Mouse (Mus musculus) ES-E14 (cell line): ENCODE measurements at regions not wholly inside any gene's neighbourhood (a gene's known extent, or its start where the extent isn't known, plus 50 kb on each side); places are given as distances from the start of the nearest gene placed in this dataset.

ENCODE experiments used
- DNase-seq: peaks from one replicate; pipeline ENCODE4 v3.0.0-alpha.2; 2013; ENCODE audit warnings: low read depth, low spot score
- H3K27ac ChIP-seq: 2 replicates; pipeline ENCODE4 v1.5.1; 2012; ENCODE audit warnings: low read depth, mild to moderate bottlenecking, low read length, moderate library complexity, mixed read lengths; ENCODE audit not compliant: poor library complexity, insufficient read depth, severe bottlenecking
- H3K36me3 ChIP-seq: 2 replicates; pipeline ENCODE4 v1.6.1; 2012; ENCODE audit warnings: mild to moderate bottlenecking, low read length, moderate library complexity, mixed read lengths; ENCODE audit not compliant: control insufficient read depth, poor library complexity, insufficient read depth, severe bottlenecking
- H3K4me1 ChIP-seq, 2 experiments: fragments of 150-350 bp in 1 of 2; sonication (generic) in 1 of 2; 2 replicates each; pipeline ENCODE4 v1.6.1; 2012; ENCODE audit warnings: low read length in 2 of 2, mild to moderate bottlenecking in 1 of 2, mixed read lengths in 1 of 2; ENCODE audit not compliant: control insufficient read depth in 2 of 2, insufficient read depth in 2 of 2, poor library complexity in 1 of 2
- H3K4me3 ChIP-seq, 2 experiments: fragments of 150-350 bp in 1 of 2; sonication (generic) in 1 of 2; 2 replicates each; pipeline ENCODE4 v1.5.1; 2012; ENCODE audit warnings: low read length in 2 of 2, low read depth in 1 of 2, mild to moderate bottlenecking in 1 of 2, mixed read lengths in 1 of 2; ENCODE audit not compliant: insufficient read depth in 1 of 2, poor library complexity in 1 of 2, severe bottlenecking in 1 of 2
- H3K9ac ChIP-seq: 2 replicates; pipeline ENCODE4 v1.6.1; 2012; ENCODE audit warnings: low read depth, mild to moderate bottlenecking, low read length, mixed read lengths; ENCODE audit not compliant: poor library complexity, insufficient read depth, severe bottlenecking
- H3K9me3 ChIP-seq: fragments of 150-350 bp; sonication (generic); 2 replicates; pipeline ENCODE4 v1.6.1; 2012; ENCODE audit warnings: low read depth, mild to moderate bottlenecking, low read length; ENCODE audit not compliant: control insufficient read depth, insufficient read depth
- CHD2 ChIP-seq: IDR thresholded peaks from 2 replicates; pipeline ENCODE4 v1.6.1; 2014; ENCODE audit warnings: mild to moderate bottlenecking, low read depth, low read length, inconsistent platforms
- HCFC1 ChIP-seq: IDR thresholded peaks from 2 replicates; pipeline ENCODE4 v1.6.1; 2012; ENCODE audit warnings: low read length, inconsistent platforms, borderline replicate concordance; ENCODE audit not compliant: insufficient read depth
- MAFK ChIP-seq: IDR thresholded peaks from 2 replicates; pipeline ENCODE4 v1.6.1; 2014; ENCODE audit warnings: mild to moderate bottlenecking, low read depth, low read length, inconsistent platforms; ENCODE audit not compliant: insufficient read depth
- ZC3H11A ChIP-seq: IDR thresholded peaks from 2 replicates; pipeline ENCODE4 v1.6.1; 2012; ENCODE audit warnings: low read depth, mild to moderate bottlenecking, inconsistent platforms, low read length, borderline replicate concordance
- ZNF384 ChIP-seq: IDR thresholded peaks from 2 replicates; pipeline ENCODE4 v1.6.1; 2012; ENCODE audit warnings: low read depth, low read length, inconsistent platforms
- in situ Hi-C, 2 experiments: fragments of 600-800 bp; cut with MboI; formaldehyde crosslinking; loops; one replicate each; pipeline ENCODE4 v1.15.1; 2025; ENCODE audit warnings: low sequenced_read_pairs in 2 of 2, inconsistent platforms in 1 of 2; ENCODE audit not compliant: unreplicated experiment in 2 of 2

DNA sequence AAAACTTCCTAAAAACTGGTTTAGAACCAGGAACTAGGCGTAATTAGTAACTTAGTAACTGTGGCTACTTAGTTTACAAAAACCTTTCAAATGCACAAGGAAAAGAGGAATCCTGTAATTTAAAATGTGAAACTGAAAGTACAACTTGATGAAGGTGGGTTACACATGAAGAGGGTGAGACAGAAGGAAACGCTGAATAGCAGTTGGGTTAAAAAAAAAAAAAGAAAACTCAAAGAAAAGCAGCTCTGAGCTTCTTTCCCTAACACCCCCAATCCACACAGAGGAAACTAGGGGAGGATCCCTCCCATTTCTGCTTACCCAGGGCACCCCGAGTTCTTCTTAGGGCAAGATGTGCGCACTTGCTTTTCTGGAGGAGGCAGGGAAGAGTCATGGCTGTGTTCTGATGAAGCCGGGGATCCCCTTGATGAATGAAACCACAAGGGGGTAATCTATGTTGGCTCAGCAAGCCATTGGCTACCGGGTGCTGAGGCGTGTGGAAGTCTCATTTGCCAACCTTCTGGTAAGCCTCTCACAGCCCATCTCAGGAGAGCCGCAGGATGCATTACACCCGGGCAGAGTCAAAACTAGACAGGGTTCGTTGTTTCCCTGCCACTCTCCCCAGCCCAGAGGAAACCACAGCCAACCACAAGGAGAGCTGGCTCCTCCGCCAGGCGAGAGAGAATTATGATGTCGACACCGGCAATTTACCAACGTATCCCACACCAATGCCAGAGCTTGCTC, 167.4 kb upstream of the Klf14 start:
- H3K9me3 ChIP-seq = no peaks in the 10 kb centered on the region
- in situ Hi-C loops = no loop called here
- H3K9ac ChIP-seq = no peak overlapping the region
- no peak for DNase-seq
- H3K4me1 ChIP-seq = peaks cover 3% of the 10 kb centered on the region in 2 experiments; a peak in 1 of 4 replicates
- H3K27ac ChIP-seq = no peak overlapping the region
- no peaks in the 10 kb centered on the region for H3K36me3 ChIP-seq
- H3K4me3 ChIP-seq = peak overlapping the region in 1 of 2 experiments; percentile 43; a peak in 1 of 4 replicates
- TF ChIP-seq HCFC1 (no peak), ZC3H11A (no peak), MAFK (no peak), CHD2 (no peak)

DNA sequence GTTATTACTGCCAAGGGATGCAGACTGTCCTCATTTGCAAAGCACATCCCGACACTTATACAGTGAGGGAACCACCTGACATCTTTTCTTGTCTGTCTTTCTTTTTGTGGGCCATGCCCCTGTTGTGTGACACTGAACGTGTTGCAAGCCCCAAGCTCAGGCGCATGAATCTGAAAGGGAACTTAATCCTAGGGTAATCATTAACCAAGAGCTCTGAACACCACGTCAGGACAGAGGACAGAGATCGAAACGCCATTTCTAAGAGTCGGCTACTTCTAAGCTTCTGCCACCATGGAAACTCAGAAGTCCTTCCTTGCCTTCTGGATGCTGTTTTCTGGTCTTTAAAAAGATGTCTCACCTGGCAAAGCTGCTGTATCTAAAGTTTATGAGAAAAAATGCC, 170.3 kb upstream of the Klf14 start:
- no peak for DNase-seq
- Histone ChIP-seq H3K36me3 (no peaks in the 10 kb centered on the region), H3K4me1 (peaks cover 0 to 3% of the 10 kb centered on the region in 2 experiments; a peak in 1 of 4 replicates), H3K9ac (no peak overlapping the region), H3K27ac (no peak overlapping the region), H3K9me3 (no peaks in the 10 kb centered on the region), H3K4me3 (no peak overlapping the region)
- no peak for TF ChIP-seq CHD2
- no peak for TF ChIP-seq ZC3H11A
- no peak for TF ChIP-seq ZNF384
- TF ChIP-seq MAFK = no peak
- TF ChIP-seq HCFC1 = no peak
- in situ Hi-C loops = no loop called here

DNA sequence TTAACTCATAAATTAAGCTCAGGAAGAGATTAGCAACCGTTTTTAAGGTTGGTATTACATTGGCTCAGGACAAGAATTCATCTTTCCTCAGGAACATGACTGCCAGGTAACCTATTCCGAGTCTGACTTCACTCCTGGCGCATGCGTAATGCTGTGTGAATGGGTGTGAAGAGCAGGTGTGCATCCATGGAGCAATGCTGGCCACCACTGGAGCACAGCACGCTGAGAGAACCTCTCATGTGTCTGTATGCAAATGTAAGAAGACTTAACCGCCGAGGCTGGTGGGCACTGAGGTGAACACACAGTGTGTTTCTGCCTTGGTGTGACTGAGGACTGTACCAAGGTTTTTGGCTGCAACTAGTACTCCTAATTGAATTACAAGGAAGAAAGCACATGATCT, 171.1 kb upstream of the Klf14 start:
- no peak for DNase-seq
- in situ Hi-C loops = no loop called here
- Histone ChIP-seq H3K9me3 (no peaks in the 10 kb centered on the region), H3K36me3 (no peaks in the 10 kb centered on the region), H3K4me3 (no peak overlapping the region), H3K4me1 (peaks cover 0 to 3% of the 10 kb centered on the region in 2 experiments; a peak in 1 of 4 replicates), H3K9ac (no peak overlapping the region), H3K27ac (no peak overlapping the region)
- TF ChIP-seq CHD2 (no peak), HCFC1 (no peak), MAFK (no peak), ZNF384 (no peak), ZC3H11A (no peak)

DNA sequence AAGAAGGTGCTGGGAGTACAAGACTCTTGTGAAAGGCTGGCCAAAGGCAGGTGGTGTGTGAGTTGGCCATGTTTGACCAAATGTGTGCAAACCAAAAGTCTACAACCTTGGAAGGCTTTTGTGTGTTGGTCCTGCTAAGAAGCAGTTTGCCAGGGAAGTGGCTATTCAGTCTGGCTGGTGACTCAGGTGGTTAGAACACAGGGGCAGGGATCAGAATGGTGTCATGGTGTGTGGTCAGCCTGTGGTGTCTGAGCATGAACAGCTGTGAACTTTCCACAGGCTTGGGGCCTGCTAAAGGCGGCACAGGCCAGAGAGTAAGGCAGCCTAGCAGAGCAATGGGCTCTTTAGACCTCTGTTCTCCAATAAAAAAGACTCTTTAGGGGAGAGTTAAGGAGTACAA, 171.6 kb upstream of the Klf14 start:
- in situ Hi-C loops = no loop called here
- Histone ChIP-seq H3K36me3 (no peaks in the 10 kb centered on the region), H3K4me1 (peaks cover 0 to 3% of the 10 kb centered on the region in 2 experiments; a peak in 1 of 4 replicates), H3K4me3 (no peak overlapping the region), H3K27ac (no peak overlapping the region), H3K9me3 (no peaks in the 10 kb centered on the region), H3K9ac (no peak overlapping the region)
- TF ChIP-seq HCFC1 = no peak
- TF ChIP-seq MAFK = no peak
- no peak for DNase-seq

DNA sequence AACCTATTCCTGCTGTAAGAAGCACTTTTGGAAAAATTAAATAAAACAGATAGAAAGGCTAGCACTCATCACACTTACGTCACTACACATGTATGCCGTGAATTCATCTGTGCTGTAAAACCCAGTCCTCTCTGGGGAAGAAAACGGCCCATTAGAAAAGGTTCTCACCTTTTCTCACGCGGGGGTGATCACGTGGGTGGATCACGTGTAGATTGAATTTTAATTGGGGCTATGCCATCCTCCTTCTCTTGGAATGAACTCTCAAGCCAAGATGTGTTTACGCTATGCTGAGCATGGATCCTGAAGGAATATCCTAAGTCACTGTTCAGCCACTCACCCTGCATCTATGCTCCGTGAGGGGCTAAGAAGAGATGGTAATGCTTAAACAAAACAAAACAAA, 172.8 kb upstream of the Klf14 start:
- no peaks in the 10 kb centered on the region for H3K4me1 ChIP-seq
- H3K36me3 ChIP-seq = no peaks in the 10 kb centered on the region
- no peak overlapping the region for H3K27ac ChIP-seq
- no peak overlapping the region for H3K4me3 ChIP-seq
- no peaks in the 10 kb centered on the region for H3K9me3 ChIP-seq
- in situ Hi-C loops = no loop called here
- no peak overlapping the region for H3K9ac ChIP-seq
- DNase-seq = no peak
- no peak for TF ChIP-seq ZC3H11A
- TF ChIP-seq HCFC1 = no peak
- TF ChIP-seq ZNF384 = no peak
- no peak for TF ChIP-seq MAFK
- TF ChIP-seq CHD2 = no peak
